Mouse (Mus musculus) embryonic fibroblast, embryonic 13.5 days (primary cell): ENCODE measurements around the gene Drp2.

Source experiments
- CTCF ChIP-seq: IDR thresholded peaks from 2 replicates; pipeline ENCODE4 v1.5.1; 2011; ENCODE audit warnings: mild to moderate bottlenecking, control low read depth, low read length, moderate library complexity, borderline replicate concordance; ENCODE audit not compliant: insufficient read depth
- POLR2A ChIP-seq: IDR thresholded peaks from 2 replicates; pipeline ENCODE4 v1.6.1; 2011; ENCODE audit warnings: low read depth, mild to moderate bottlenecking, control low read depth, low read length, moderate library complexity

- no peak for TF ChIP-seq CTCF
- no peak for TF ChIP-seq POLR2A
Observed at GRCm38 (mm10) chrX:134412096-134412495, 7.7 kb downstream of the Drp2 start.
